Mouse (Mus musculus): ENCODE measurements around the gene Repin1. TPM values are rescaled to one million over a fixed set of nuclear protein-coding genes. Genes with fewer than 3 reads are reported as not detected.

The Repin1 gene
- total and polyA plus RNA-seq, 3 experiments = 10.7 to 28.0 (median 12.8) TPM

- Histone ChIP-seq H3K4me2 (ENCODE audit: insufficient read depth, low read depth, poor library complexity, severe bottlenecking) (no peak overlapping the region), H3K27me3 (replicated peaks) (no peaks in the 10 kb centered on the region), H3K9me3 (replicated peaks; ENCODE audit: low read length) (no peaks in the 10 kb centered on the region), H3K27ac (ENCODE audit: insufficient read depth, low read depth) (no peak overlapping the region), H3K9ac (ENCODE audit: insufficient read depth, low read depth) (no peak overlapping the region), H3K79me2 (replicated peaks; ENCODE audit: control insufficient read depth, extremely low read depth, insufficient read depth, poor library complexity, severe bottlenecking) (no peaks in the 10 kb centered on the region), H3K36me3 (replicated peaks in 1 of 2; ENCODE audit: control insufficient read depth in 1 of 2, insufficient read depth in 1 of 2, low read length in 1 of 2) (peaks cover 0 to 3% of the 10 kb centered on the region in 2 experiments), H3K4me3 (replicated peaks in 1 of 3; ENCODE audit: low read depth in 2 of 3, low read length in 2 of 3, poor library complexity in 1 of 3) (no peak overlapping the region), H3K4me1 (ENCODE audit: control insufficient read depth in 1 of 2, insufficient read depth in 2 of 2) (peaks cover 0 to 12% of the 10 kb centered on the region in 2 experiments; a peak in 2 of 4 replicates)
- no peak for DNase-seq (ENCODE audit: extremely low read depth)
- in situ Hi-C loops (cut with MboI; ENCODE audit: low pct_ligation_motif_present, low pct_unique_long_range_greater_than_20kb, low sequenced_read_pairs) (no loop called here), dilution Hi-C loops (cut with MboI; ENCODE audit: extremely low pct_ligation_motif_present, extremely low pct_unique_long_range_greater_than_20kb, low sequenced_read_pairs) (no loop called here)
- no peak for TF ChIP-seq IRF4 (IDR thresholded peaks at IDR 0.05; ENCODE audit: low read depth, low read length)
- no peak for TF ChIP-seq CHD2 (IDR thresholded peaks at IDR 0.05; ENCODE audit: low read length)
- TF ChIP-seq MAZ (IDR thresholded peaks at IDR 0.05; ENCODE audit: low read depth, low read length) = no peak
- TF ChIP-seq JUN (IDR thresholded peaks at IDR 0.05; ENCODE audit: insufficient read depth, low read depth, low read length) = no peak
- no peak for TF ChIP-seq EP300 (IDR thresholded peaks at IDR 0.05; ENCODE audit: low read length)
- TF ChIP-seq HCFC1 (IDR thresholded peaks at IDR 0.05; ENCODE audit: low read depth, low read length) = no peak
- TF ChIP-seq RAD21 (IDR thresholded peaks at IDR 0.05; ENCODE audit: low read depth, low read length) = no peak
- no peak for TF ChIP-seq UBTF (IDR thresholded peaks at IDR 0.05; ENCODE audit: low read depth, low read length)
- TF ChIP-seq MAX (IDR thresholded peaks at IDR 0.05; ENCODE audit: low read length) = no peak
- TF ChIP-seq MAFK (IDR thresholded peaks at IDR 0.05; ENCODE audit: insufficient replicate concordance, low read length) = no peak
- TF ChIP-seq KAT2A (IDR thresholded peaks at IDR 0.05; ENCODE audit: insufficient replicate concordance, low read length) = no peak
- no peak for TF ChIP-seq USF2 (conservative IDR thresholded peaks at IDR 0.05; ENCODE audit: low read depth, low read length)
- TF ChIP-seq TCF12 (IDR thresholded peaks at IDR 0.05; ENCODE audit: low read depth, low read length) = no peak
- no peak for TF ChIP-seq USF1 (IDR thresholded peaks at IDR 0.05; ENCODE audit: low read depth, low read length)
- no peak for TF ChIP-seq SMC3 (IDR thresholded peaks at IDR 0.05; ENCODE audit: low read depth, low read length)
- no peak for TF ChIP-seq E2F4 (IDR thresholded peaks at IDR 0.05; ENCODE audit: insufficient replicate concordance, low read depth, low read length)
- TF ChIP-seq JUND (conservative IDR thresholded peaks at IDR 0.05; ENCODE audit: low read depth, low read length) = no peak
- TF ChIP-seq POLR2AphosphoS2 (IDR thresholded peaks at IDR 0.05; ENCODE audit: low read depth, low read length) = no peak
These were observed 19.7 kb upstream of the Repin1 start for GRCm38 (mm10) chr6:48573981-48574380.

GRCm38 (mm10) chr6:48578736-48579135, 14.9 kb upstream of the Repin1 start:
- dilution Hi-C loops (cut with MboI; ENCODE audit: extremely low pct_ligation_motif_present, extremely low pct_unique_long_range_greater_than_20kb, low sequenced_read_pairs) = no loop called here
- no peak overlapping the region for H3K27ac ChIP-seq (ENCODE audit: insufficient read depth, low read depth)

More at GRCm38 (mm10) chr6:48578736-48579135, 14.9 kb upstream of the Repin1 start:
- no peaks in the 10 kb centered on the region for H3K36me3 ChIP-seq (replicated peaks in 1 of 2; ENCODE audit: control insufficient read depth in 1 of 2, insufficient read depth in 1 of 2, low read length in 1 of 2)
- H3K9me3 ChIP-seq (replicated peaks; ENCODE audit: low read length) = no peaks in the 10 kb centered on the region
- in situ Hi-C loops (cut with MboI; ENCODE audit: low pct_ligation_motif_present, low pct_unique_long_range_greater_than_20kb, low sequenced_read_pairs) = no loop called here
- H3K27me3 ChIP-seq (replicated peaks) = no peaks in the 10 kb centered on the region
- H3K9ac ChIP-seq (ENCODE audit: insufficient read depth, low read depth) = no peak overlapping the region
- no peak for DNase-seq (ENCODE audit: extremely low read depth)
- H3K4me2 ChIP-seq (ENCODE audit: insufficient read depth, low read depth, poor library complexity, severe bottlenecking) = peak overlapping the region; percentile 52
- H3K79me2 ChIP-seq (replicated peaks; ENCODE audit: control insufficient read depth, extremely low read depth, insufficient read depth, poor library complexity, severe bottlenecking) = no peaks in the 10 kb centered on the region
- peaks cover 3 to 29% of the 10 kb centered on the region in 2 experiments for H3K4me1 ChIP-seq (ENCODE audit: control insufficient read depth in 1 of 2, insufficient read depth in 2 of 2)
- TF ChIP-seq MAX (IDR thresholded peaks at IDR 0.05; ENCODE audit: low read length) (no peak), EP300 (IDR thresholded peaks at IDR 0.05; ENCODE audit: low read length) (no peak), MYC (IDR thresholded peaks at IDR 0.05; ENCODE audit: low read depth, low read length) (no peak), USF2 (conservative IDR thresholded peaks at IDR 0.05; ENCODE audit: low read depth, low read length) (no peak), HCFC1 (IDR thresholded peaks at IDR 0.05; ENCODE audit: low read depth, low read length) (no peak)
- no peak overlapping the region for H3K4me3 ChIP-seq (replicated peaks in 1 of 3; ENCODE audit: low read depth in 2 of 3, low read length in 2 of 3, poor library complexity in 1 of 3)
